ENCODE assay signal across 22 mouse cellular contexts in genomic region chr10:21254266-21255140, GRCm38 (mm10). TPM values are rescaled to one million over a fixed set of nuclear protein-coding genes. Genes with fewer than 3 reads are reported as not detected.
DNase-seq lines count a peak whose midpoint lies in the region; ATAC-seq and TF ChIP-seq lines count a peak whose summit lies in the region.
"Had no signal": no experiment of that assay in that cellular context is flagged by ENCODE, and none has a peak within 500 bp of the region (broad histone marks: within the 10 kb centered on the region; RNA-seq: fewer than 3 reads in every experiment).

No protein-coding gene starts in this region.

- H3K27ac ChIP-seq in liver, embryonic 12.5 days: peak overlapping the region; percentile 18
- no peak overlapping the region for H3K27ac ChIP-seq in stomach, postnatal 0 days (replicated peaks)
- no peak overlapping the region for H3K27ac ChIP-seq in cerebellum, adult 2 months (ENCODE audit: insufficient read depth, low read length)
- H3K27ac ChIP-seq: hindbrain, postnatal 0 days; kidney, postnatal 0 days; midbrain, embryonic 13.5 days had no signal

- H3K36me3 ChIP-seq in liver, embryonic 12.5 days: no peaks in the 10 kb centered on the region
- no peaks in the 10 kb centered on the region for H3K36me3 ChIP-seq in stomach, postnatal 0 days (ENCODE audit: control insufficient read depth, insufficient read depth, low read length)
- H3K36me3 ChIP-seq: midbrain, embryonic 13.5 days had no signal

- 0 out of 2 replicates have a peak, but pooled peaks have one; percentile 13 for TF ChIP-seq CTCF in stomach, postnatal 0 days (IDR thresholded peaks at IDR 0.05; ENCODE audit: low read depth)
- no peak for TF ChIP-seq CTCF in cerebellum, adult 2 months (IDR thresholded peaks at IDR 0.05; ENCODE audit: borderline replicate concordance, insufficient read depth, low read depth, low read length)

- H3K4me1 ChIP-seq in liver, embryonic 12.5 days: peaks cover 55% of the 10 kb centered on the region
- H3K4me1 ChIP-seq in stomach, postnatal 0 days (replicated peaks; ENCODE audit: control insufficient read depth, insufficient read depth): no peaks in the 10 kb centered on the region
- no peaks in the 10 kb centered on the region for H3K4me1 ChIP-seq in cerebellum, adult 2 months (ENCODE audit: control insufficient read depth, insufficient read depth, low read length)
- H3K4me1 ChIP-seq: midbrain, embryonic 13.5 days had no signal

- WGBS in liver, embryonic 12.5 days (ENCODE audit: insufficient replicate concordance): 55% methylated on average over 12 of the region's 12 CpGs
- WGBS in stomach, postnatal 0 days: 82% methylated on average over 12 of the region's 12 CpGs
- WGBS in cerebellum, adult 2 months: 81% methylated on average over 12 of the region's 12 CpGs

- no peak for TF ChIP-seq POLR2A in cerebellum, adult 2 months (IDR thresholded peaks at IDR 0.05; ENCODE audit: borderline replicate concordance, insufficient read depth, low read length)

- no peak overlapping the region for H3K4me3 ChIP-seq in liver, embryonic 12.5 days
- H3K4me3 ChIP-seq in stomach, postnatal 0 days (ENCODE audit: low read depth, low read length): no peak overlapping the region
- H3K4me3 ChIP-seq in cerebellum, adult 2 months (replicated peaks; ENCODE audit: insufficient read depth, low read depth, low read length): no peak overlapping the region
- H3K4me3 ChIP-seq: erythroblast, embryonic 14.5 days; midbrain, embryonic 13.5 days; myocyte had no signal

- H3K4me2 ChIP-seq in liver, embryonic 12.5 days: peak overlapping the region; percentile 2; the same call in 1 of the 2 replicates
- no peak overlapping the region for H3K4me2 ChIP-seq in stomach, postnatal 0 days (replicated peaks; ENCODE audit: low read depth)
- H3K4me2 ChIP-seq: heart, embryonic 11.5 days; midbrain, embryonic 13.5 days had no signal

- H3K9me3 ChIP-seq in liver, embryonic 12.5 days (replicated peaks): no peaks in the 10 kb centered on the region
- H3K9me3 ChIP-seq in stomach, postnatal 0 days (ENCODE audit: control insufficient read depth, low read length): no peaks in the 10 kb centered on the region
- H3K9me3 ChIP-seq: midbrain, embryonic 13.5 days had no signal

- H3K27me3 ChIP-seq in liver, embryonic 12.5 days (replicated peaks): no peaks in the 10 kb centered on the region
- no peaks in the 10 kb centered on the region for H3K27me3 ChIP-seq in stomach, postnatal 0 days (ENCODE audit: control insufficient read depth, insufficient read depth, low read length)
- H3K27me3 ChIP-seq in cerebellum, adult 2 months (ENCODE audit: control insufficient read depth, insufficient read depth, low read length): no peaks in the 10 kb centered on the region
- H3K27me3 ChIP-seq: midbrain, embryonic 13.5 days had no signal

- no peak for TF ChIP-seq EP300 in stomach, postnatal 0 days (optimal IDR thresholded peaks at IDR 0.05)

- DNase-seq in thymus, postnatal 0 days (ENCODE audit: low spot score): peak; percentile 52
- no peak for DNase-seq in thymus, postnatal 4 days
- peak; percentile 17 for DNase-seq in ZHBTc4 (ENCODE audit: low read depth, low spot score)
- no peak for DNase-seq in stomach, postnatal 0 days (ENCODE audit: low spot score)
- DNase-seq in cerebellum, adult 11 months: no peak
- no peak for DNase-seq in cerebellum, adult 9-10 months
- no peak for DNase-seq in cerebellum, adult 2 months
- DNase-seq: adrenal gland, postnatal 25 days; cerebellum, postnatal 14 days; gastrocnemius, postnatal 14 days; heart, postnatal 36 days; layer of hippocampus, adult 9-11 months; lung, adult 18-20 months; lung, postnatal 4 days; right cerebral cortex, postnatal 25 days had no signal

- ATAC-seq in liver, embryonic 12.5 days: peak; percentile 61
- no peak for ATAC-seq in stomach, postnatal 0 days (ENCODE audit: low FRiP score, low TSS enrichment)
- ATAC-seq: hindbrain, postnatal 0 days; midbrain, embryonic 13.5 days had no signal

- no peak overlapping the region for H3K9ac ChIP-seq in liver, embryonic 12.5 days
- H3K9ac ChIP-seq in stomach, postnatal 0 days (ENCODE audit: low read length): no peak overlapping the region
- H3K9ac ChIP-seq: midbrain, embryonic 13.5 days had no signal

RNA-seq across cellular contexts. Expression of gene Hbs1l, which starts 41.3 kb away (rescaled TPM):
- polyA plus RNA-seq in thymus, postnatal 0 days (2015; fragmentation: Nextera tagmentation; extraction: Ambion mirVana): 81.6 and 83.6 TPM in 2 replicates
- polyA plus RNA-seq in liver, embryonic 12.5 days (2016; fragmentation: Nextera tagmentation; extraction: Ambion mirVana): 89.2 and 89.3 TPM in 2 replicates
- 42.7 and 44.8 TPM in 2 replicates for polyA plus RNA-seq in stomach, postnatal 0 days (2015; fragmentation: Nextera tagmentation; extraction: Ambion mirVana)
- polyA plus RNA-seq in cerebellum, adult 2 months (2012; rRNA removed): 43.7 and 49.9 TPM in 2 replicates

Comparison
In these comparisons a context has a peak if more than half of its experiments do, and no peak if none do; other contexts are left out.
1. DNase-seq: peak in thymus, postnatal 0 days (single experiment) and ZHBTc4 (single experiment); none in thymus, postnatal 4 days (single experiment), stomach, postnatal 0 days (single experiment), cerebellum, adult 11 months (single experiment), cerebellum, adult 9-10 months (single experiment) and cerebellum, adult 2 months (0 of 2).